Mouse (Mus musculus): ENCODE measurements at regions not wholly inside any gene's neighbourhood (a gene's known extent, or its start where the extent isn't known, plus 50 kb on each side); places are given as distances from the start of the nearest gene placed in this dataset.
A peak's percentile ranks its signal among the peaks of the same experiment; 100 is the strongest.

DNA sequence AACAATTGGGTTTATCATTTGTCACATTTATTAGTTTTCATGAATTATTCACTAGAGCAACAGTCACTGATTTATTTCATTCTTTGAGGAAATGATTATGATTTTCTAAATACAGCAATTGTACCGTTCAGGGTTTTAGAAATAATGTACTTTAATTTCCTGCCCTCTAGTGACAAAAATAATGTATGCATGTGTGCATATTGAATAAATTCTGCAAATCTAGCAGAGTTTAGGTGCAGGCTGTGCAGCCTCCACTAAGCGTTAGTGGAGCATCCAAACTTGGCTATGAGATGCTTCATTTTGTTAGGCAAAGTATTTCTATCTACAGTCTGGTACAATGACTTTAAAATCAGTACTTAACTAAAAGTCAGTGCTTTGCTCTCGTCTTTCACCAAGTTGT, 642.1 kb upstream of the A830018L16Rik start:
- DNase-seq = no peak

DNA sequence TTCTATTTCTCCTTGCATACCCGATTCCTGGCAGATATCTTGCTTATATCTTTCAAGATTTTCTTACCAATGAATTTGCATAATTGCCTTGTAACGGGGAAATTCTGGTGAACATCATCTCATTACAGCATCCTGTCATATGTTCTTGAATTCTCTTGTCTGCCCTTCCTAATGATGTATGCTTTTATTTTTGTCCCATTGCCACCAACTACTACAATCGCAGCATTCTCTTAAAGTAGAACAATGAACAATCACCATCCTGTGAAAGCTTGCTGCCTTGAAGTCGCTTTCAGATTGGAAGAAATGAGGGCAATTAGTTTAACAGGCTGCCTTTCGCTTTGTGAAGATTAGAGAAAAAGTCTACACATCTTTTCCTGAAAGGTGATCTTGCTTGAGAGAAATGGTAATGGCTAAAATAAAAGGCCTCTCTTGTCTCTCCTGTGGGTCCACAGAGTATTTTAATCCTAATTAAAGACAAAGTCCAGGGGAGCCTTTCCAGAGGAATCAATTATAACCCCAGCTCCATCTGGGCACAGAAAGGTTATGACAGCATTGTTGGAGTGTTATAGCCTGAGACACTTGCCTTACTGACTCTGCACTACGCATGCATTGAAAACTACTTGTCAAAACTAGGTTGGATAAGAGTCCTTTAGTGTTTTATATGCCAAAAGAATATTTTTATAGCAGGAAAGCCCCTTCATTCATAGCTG, 619.7 kb upstream of the A830018L16Rik start:
- no peak for DNase-seq

DNA sequence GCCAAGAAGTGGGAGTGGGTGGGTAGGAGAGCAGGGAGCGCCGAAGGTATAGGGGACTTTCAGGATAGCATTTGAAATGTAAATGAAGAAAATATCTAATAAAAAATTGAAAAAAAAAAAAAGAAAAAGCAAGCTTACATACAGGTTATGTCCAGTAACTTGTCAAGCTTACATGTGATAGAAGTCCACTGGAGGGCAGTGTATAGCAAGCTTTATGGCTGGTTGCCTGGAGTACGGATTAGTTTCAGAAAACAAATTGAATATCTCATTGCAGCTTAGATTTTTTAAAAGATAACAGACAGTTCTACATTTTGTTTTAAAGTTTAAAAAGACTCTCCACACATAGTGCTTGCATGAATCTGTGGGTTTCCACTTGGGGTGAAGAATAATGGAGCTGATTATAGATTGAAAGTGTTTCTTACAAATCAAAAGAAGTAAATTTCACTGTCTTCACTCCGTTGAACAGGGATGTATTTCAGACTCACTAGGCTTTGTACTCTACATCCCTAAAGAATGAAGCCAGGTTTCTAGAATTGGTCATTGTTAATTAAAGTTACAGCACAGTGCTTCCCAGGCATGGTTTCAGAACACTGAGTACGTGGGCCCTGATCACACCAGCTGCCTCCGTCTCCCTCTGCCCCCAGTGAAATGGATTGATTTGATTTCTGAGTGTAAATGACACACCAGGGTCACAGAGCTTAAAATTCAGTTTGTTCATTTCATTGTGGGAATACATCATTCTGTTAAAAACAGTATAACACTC, 578.1 kb upstream of the A830018L16Rik start:
- peak; percentile 77 for DNase-seq

DNA sequence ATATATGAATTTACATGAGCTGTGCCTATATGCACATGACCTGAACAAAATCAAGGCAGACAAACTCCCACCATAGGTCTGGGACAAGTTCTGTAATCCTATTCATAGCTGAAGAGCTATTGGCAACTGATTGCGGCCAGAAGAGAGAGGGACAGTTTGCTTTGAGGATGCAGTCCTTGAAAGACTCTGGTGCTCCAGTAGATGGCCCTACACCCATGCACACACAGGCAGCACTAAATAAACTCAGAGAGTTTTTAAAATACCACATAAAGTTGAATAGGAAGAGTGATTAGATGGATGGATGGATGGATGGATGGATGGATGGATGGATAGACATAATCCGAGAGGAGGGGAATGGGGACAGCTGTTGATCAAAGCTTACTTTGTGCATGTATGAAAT, 576.7 kb upstream of the A830018L16Rik start:
- DNase-seq = peak; percentile 46

DNA sequence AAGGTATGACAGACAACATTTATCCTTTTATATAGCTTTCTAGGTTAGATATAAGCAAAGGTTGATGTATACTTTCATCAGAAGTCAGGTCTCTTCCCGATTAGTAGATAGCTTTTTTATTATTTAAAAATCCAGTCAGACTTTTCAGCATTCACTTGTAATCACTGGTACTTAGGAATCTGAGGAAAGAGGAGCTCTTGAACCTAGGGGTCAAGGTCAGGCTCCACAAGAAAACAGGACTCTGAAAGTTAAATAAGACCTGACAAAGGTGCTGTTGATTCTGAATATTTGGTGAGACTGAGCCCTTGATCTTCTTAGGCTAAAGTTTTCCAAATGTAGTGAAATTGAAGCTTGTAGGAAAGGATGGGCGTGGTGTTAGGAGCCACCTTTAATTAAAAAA, 561.0 kb upstream of the A830018L16Rik start:
- no peak for DNase-seq

DNA sequence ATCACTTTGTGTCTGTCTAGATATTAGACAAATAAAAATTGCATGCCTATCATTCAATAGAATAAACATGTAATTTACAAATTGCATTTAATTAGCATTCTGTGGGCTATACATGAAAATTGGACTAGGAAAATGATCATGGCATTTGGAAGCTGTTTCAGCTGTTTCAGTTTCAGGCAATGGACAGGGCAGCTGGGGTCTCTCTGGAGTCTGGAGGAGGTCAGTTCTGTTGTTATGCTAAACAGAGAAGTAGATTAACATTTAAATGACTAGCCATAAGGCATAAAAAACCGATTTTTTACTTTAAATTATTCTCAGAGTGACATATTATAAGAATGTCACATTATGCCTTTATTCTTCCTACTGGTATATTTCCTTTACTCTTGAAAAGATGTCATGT, 559.4 kb upstream of the A830018L16Rik start:
- DNase-seq = no peak

DNA sequence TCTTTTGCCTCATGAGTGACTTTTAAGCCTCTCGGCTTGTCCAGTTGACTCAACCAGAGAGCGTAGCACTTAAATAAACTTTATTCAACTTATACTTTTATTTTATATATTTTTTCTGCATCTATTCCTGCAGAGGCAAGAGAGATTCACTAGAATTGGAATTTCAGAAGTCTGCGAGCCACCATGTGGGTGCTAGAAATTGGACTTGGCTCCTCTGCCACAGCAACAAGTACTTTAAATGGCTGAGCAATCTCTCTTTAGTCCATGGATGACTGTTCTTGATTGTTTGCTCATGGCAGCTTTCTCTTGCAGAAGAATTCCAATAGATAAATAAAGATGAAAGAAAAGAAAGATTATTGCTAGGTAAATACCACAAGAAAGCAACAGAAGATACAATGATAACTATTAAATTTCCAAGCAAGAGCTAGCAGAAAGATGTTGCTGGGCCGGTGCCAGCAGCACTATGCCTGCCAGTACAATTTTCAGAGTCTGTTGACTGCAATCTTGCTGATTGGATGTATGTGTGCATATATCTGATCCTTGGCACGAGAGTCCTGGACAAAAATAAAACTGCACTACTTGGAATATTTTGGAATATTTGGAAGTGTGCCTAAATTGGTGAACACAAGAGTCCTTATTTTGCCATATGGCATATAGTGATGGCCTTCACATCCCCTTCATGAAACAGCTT, 542.6 kb upstream of the A830018L16Rik start:
- no peak for DNase-seq

DNA sequence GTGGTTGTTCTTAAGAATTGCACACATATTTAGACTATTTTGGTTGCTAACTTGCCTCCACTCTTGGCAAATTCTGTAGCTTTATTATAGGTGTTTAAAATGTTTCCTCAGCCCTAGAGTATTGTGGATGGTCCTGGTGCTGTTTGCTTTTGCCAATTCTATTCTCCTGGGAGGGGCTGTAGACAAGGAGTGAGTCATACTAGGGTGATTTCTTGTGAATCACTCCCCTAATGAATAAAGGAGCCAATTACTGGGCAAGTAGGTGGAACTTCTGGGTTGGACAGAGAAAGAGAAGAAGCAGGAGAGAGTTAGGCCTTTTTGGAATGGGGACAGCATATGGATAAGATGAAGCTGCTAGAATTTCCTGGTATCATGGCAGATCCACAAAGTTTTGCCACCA, 541.6 kb upstream of the A830018L16Rik start:
- DNase-seq = no peak

DNA sequence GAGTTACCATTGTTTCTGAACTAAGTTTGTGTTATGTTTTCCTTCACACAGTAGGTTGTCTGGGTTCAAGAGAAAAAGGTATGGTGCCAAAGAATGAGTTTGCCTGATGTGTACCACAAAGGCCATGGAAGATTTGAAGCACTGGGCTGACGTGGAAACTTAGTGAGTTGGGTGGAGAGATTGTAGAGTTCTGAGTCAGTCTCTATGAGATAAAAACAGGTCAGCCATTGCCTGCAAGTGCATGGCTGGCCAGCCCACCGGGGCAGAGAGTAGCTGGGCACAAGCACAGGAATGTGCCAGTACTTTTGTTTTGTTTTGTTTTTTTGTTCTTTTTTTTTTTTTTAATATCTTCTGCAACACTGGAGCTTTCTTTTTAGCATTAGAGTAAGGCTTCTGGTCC, 541.2 kb upstream of the A830018L16Rik start:
- no peak for DNase-seq

DNA sequence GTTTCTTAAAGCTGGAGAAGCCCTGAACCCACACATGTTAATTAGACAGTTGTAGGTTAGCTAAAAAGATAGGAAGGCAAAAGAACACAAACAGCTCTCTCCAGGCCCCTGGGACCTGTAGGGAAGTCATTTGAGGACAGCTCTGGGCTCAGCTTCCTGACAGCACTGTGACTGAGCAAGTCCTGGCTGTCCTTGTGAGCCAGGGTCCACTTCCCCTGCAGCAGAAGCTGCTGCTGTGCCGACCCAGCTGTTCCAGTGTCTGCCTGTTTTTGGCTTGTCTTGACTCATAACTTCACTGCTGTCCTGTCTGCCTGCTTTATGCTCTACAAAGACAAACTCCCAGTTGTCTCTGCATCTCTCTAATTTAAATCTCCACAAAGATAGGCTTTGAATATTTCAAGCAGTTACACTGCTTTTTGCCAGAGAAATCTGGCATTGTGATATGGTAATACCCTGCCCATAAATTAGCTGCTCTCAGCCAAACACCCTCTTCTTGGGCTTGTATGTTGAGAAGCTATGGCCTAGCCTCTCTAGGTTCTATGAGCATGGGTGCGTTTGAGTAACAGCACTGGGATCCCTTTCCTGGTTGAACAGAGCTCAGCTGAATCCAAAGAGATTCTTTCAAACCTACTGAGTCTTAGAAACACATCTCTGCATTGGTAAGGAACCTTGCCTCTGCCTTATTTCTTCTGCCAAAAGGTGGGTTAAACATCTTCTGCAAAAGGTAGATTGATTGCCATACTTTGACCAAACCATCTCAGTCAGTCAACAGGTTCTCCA, 536.3 kb upstream of the A830018L16Rik start:
- DNase-seq = peak; percentile 70

DNA sequence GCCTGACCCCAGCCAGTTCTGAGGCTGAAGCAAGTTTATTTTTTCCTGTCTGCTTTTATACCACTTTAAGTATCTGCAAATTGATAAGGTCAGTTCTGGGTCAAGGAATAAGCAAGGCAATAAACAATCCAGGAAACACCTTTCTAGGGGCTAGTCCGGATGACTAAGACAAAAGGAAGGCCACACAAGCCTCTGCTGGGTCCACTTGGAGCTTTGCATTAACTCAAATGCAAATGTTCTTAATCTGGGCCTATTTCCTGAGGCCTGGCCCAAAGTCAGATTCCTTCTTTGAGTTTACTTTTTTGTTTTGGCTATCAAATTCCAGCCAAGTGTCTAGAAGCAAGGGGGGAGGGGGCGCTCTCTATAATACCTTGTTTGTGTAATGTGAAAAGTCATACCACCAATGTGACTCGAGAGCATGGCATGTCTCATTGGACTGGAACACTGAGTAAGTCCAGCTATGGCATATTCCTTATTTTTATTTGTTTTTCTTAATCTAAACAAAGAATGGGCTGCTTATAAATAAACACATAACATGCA, 535.6 kb upstream of the A830018L16Rik start:
- DNase-seq = no peak

DNA sequence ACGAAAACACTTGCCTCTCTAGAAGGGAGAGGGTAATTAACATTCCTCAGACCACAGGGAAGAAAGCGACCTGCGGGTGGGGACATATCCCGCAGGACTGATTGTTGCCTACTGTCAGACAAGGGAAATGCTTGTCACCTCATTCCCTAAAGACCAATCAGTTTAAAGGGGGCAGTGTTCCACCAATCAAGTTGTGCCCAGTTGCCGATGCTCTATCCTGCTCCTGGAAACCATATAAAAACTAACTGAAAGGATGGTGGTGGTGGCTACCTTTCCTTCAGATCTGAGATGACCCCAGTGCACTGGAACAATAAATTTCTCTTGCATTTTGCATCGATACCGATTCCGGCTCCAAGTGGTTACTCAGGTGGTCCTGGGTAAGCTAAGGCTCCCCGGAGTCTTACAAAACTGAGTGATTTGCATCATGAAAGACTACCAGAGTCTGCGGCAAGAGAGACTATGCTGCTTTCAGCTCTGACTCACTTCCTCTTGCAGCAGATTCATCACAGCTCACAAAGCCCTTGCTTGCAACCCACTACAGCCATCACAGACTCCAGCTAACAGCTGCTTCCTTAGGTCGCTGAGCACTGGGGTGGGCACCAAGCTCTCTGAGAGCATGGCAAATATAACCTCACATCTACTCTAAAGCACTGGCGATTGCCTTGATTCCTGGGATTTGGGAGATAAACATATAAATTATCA, 533.7 kb upstream of the A830018L16Rik start:
- no peak for DNase-seq

DNA sequence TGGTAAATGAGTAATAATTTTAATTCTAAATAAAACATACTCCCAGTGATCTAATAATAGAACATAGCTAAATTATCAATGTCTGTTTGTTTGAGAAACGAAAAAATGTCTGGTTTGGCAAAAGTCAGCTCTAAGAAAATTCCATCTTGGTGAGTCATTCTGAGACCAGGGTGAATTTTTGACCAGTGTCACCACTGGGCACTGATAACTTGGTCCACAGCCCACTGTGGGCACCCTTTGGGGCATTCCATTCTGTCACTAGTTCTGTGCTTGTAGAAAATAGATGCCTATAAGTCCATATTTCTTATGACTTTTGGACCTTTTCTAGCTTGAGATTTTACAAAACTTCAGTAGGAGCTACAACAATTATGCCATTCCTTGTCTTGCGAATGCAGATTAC, 515.1 kb upstream of the A830018L16Rik start:
- DNase-seq = no peak

DNA sequence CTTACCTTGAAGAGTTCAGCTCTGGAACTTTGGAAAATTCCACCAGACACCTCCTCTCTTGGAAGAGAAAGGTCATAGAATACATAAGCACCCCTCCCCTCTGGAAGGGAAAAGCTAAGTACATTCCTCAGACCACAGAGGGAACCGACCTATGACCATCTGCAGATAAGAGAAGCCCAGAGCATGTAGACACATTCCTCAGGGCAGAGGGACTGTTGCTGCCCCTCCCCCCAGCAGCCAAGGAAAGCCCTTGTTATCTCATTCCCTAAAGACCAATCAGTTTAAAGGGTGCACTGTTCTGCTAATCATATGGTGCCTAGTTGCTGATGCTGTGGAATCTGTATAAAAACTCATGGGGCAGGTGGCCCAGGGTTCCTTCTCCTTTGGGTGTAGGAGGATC, 511.2 kb upstream of the A830018L16Rik start:
- no peak for DNase-seq

DNA sequence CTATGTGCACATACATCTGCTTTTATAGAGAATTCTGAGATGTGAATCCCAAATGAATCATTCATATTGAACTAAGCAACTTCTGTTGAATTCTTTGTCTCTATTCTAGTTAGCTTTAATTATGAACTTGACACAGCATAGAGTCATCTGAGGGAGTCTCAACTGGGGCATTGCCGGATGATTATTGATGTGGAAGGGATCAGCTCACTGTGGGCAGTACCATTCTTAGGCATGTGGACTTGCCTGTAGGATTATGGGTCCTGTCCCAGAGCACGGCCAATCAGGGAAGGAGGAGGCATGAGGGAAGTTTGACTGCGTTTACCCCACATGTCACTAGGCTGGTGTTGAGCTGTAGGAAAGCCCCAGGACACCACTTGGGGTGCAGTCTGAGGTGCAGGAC, 493.9 kb upstream of the A830018L16Rik start:
- DNase-seq = no peak

DNA sequence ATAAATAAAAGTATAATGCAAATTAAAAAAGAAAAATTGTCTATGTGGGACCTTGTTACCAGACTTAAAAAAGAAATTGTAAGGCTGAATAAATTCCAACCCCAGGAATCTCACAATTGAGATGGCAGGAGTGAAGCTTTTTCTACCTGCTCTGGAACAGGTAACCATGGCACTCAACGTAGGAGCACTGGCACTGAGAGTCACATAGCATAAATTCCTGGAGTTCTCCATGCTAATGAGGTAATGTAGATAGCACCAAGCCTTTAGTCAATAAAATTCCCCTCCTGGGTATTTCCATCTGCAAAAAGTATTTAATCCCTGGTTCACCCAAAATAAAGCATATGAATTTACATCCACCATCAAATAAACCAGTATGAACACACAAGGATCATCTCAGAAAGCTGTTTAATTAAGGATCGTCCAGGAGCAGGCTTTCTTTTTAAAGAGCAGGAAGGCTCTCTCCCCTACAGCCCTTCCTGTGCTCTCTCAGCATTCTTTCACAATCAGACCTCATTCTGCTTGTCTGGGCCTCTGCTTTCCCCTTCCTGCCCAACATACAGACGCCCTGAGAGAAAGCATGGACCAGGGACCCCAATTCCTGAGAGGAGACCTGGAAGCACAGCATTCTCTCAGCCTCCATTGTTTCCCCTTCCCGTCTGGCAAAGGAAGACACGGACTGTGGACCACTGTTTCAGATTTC, 481.4 kb upstream of the A830018L16Rik start:
- peak; percentile 17 for DNase-seq

DNA sequence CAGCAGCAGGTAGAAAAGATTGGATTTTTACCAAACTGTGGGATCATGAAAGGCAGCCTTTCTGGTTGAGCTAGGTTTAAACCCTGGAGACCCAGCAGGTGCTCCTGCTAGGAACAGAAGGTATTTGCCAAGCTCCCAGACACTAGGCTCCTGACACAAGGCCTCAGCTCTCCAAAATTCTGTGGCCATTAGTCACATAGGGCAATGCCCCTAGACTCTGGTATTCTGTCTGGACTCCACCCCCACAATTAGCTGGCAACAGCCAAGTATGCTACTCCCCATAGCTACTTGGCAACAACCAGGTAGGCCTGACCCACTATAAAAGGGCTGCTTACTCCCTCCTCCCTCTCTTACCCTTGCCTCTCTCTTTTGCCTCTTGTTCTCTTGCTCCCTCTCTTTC, 480.7 kb upstream of the A830018L16Rik start:
- peak; percentile 34 for DNase-seq

DNA sequence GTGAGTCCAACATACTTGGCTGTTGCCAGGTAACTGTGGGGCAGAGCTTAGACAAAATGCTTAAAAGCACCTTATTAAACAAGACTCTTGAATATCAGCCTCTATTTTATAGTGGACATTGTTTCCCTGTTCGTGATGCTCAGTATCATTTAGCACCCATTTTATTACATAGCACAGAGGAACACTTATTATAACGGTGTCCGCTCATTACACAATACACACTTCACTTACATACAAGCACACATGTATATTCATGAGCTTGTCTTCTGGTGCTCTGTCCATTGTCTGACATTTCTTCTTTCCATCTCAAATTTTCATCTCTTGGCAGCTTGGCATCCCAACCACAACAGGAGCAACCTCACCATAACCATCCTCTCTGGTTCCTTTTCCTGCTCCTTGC, 475.5 kb upstream of the A830018L16Rik start:
- DNase-seq = no peak

DNA sequence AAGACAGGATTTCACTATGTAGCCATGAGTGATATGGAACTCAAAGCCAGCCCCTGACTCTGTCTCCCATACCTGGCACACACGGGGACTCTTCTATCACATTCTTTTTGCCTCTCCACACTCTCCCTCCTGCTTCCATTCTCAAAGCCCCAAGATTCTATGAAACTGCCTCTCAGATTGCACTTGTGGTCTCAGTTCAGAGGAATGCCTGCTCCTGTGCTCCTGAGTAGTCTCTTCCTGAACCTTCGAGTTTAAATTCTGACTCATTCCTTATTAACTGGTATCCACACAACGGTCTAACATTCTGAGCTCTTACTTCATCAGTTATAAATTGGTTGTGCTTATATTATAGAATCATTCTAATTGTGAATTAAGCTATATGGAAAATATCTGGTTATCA, 473.6 kb upstream of the A830018L16Rik start:
- no peak for DNase-seq

DNA sequence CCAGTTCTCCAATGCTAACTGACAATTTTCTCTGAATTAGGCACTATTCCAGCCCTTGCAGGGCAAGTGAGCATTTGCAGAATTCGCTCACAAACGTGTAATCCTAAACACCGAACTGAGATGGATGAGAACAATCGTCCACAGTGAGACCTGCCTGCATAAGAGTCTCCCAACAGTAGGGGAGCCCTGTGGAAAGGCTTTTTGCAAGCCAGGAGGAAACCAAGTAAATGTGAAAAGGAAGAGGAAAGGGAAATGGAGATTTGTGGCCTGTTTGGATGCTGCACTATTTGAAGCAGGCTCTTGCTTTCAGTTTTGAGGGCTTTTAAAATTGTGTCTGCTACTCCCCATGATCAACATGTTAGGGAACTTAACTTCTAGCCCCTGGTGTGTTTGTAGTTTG, 470.9 kb upstream of the A830018L16Rik start:
- DNase-seq = peak; percentile 19
